Mouse (Mus musculus) intestine, embryonic 14.5 days (tissue): ENCODE results near the gene Vdac1. TPM values are rescaled to one million over a fixed set of nuclear protein-coding genes. Genes with fewer than 3 reads are reported as not detected.
"Not testable (repeated sequence)": the region's sequence is repeated elsewhere in the genome, so short reads cannot be mapped to it uniquely, and the experiment has no call there.

Experiments
- ATAC-seq: fragments of 200-750 bp; cut with Nextera tagmentation; replicated peaks from 2 replicates; pipeline ENCODE4 v1.8.0; 2017; ENCODE audit warnings: low read depth, moderate number of reproducible peaks, moderate TSS enrichment, moderate library complexity; ENCODE audit not compliant: low FRiP score, low TSS enrichment
- DNase-seq: peaks from one replicate; pipeline ENCODE4 v3.0.0-alpha.2; 2018; ENCODE audit warnings: low spot score
- H3K27ac ChIP-seq: fragments of 300-500 bp; sonication (generic); 2 replicates; pipeline ENCODE4 v1.5.1; 2014; ENCODE audit warnings: low read depth, mild to moderate bottlenecking, control low read depth
- H3K27me3 ChIP-seq: fragments of 300-500 bp; sonication (generic); replicated peaks from 2 replicates; pipeline ENCODE4 v1.6.1; 2014; ENCODE audit warnings: low read length, control low read depth; ENCODE audit not compliant: control insufficient read depth, insufficient read depth
- H3K36me3 ChIP-seq: fragments of 300-500 bp; sonication (generic); 2 replicates; pipeline ENCODE4 v1.6.1; 2014; ENCODE audit warnings: low read length, control low read depth; ENCODE audit not compliant: control insufficient read depth, insufficient read depth
- H3K4me1 ChIP-seq: fragments of 300-500 bp; sonication (generic); replicated peaks from 2 replicates; pipeline ENCODE4 v1.6.1; 2014; ENCODE audit warnings: low read length, control low read depth, mixed read lengths; ENCODE audit not compliant: control insufficient read depth, insufficient read depth
- H3K4me2 ChIP-seq: fragments of 300-500 bp; sonication (generic); 2 replicates; pipeline ENCODE4 v1.6.1; 2014; ENCODE audit warnings: low read length
- H3K4me3 ChIP-seq: fragments of 300-500 bp; sonication (generic); 2 replicates; pipeline ENCODE4 v1.5.1; 2014; ENCODE audit warnings: low read depth, low read length, control low read depth, mixed read lengths
- H3K9ac ChIP-seq: fragments of 300-500 bp; sonication (generic); 2 replicates; pipeline ENCODE4 v1.6.1; 2014; ENCODE audit warnings: mild to moderate bottlenecking, low read length
- H3K9me3 ChIP-seq: fragments of 300-500 bp; sonication (generic); 2 replicates; pipeline ENCODE4 v1.6.1; 2016; ENCODE audit warnings: low read length, control low read depth; ENCODE audit not compliant: control insufficient read depth
- WGBS: fragments of 180-500 bp; shearing (Covaris S2); extraction: QIAGEN DNeasy Blood & Tissue Kit; methylation state at CpG from one replicate; pipeline ENCODE4 v1.1.7; 2014; 5-methylcytosine and 5-hydroxymethylcytosine counted together
- polyA plus RNA-seq: library from polyadenylated mRNA; unstranded; fragments of >200 nt; fragmentation: Nextera tagmentation; extraction: Ambion mirVana; gene quantifications from 2 replicates; pipeline ENCODE4 v1.2.1, GENCODE M21; 2014

Gene Vdac1
- polyA plus RNA-seq, 1 experiment from 2014 or later, result 235 TPM

DNA sequence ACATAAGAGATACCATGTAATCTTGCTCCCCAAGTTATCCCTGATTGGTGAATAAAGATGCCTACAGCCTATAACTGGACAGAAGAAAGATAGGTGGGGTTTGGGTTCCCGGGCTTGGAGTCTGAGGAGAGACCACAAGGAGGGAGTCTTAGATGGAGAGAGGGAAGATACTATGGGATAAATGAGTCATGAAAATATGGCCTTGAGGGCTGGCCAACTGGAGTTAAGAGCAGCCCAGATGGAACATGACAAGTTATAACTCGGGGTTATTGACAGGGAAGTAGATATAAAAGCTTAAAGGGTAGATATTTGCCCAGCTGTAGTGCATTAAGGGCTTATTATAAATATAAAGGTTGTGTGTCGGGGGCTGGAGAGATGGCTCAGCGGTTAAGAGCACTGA lies 12.5 kb upstream of the Vdac1 start:
- ATAC-seq, result no peak
- Histone ChIP-seq H3K4me3 (no peak overlapping the region), H3K36me3 (no peaks in the 10 kb centered on the region), H3K4me2 (no peak overlapping the region), H3K27ac (no peak overlapping the region), H3K27me3 (no peaks in the 10 kb centered on the region), H3K9me3 (no peaks in the 10 kb centered on the region), H3K9ac (no peak overlapping the region), H3K4me1 (peaks cover 6% of the 10 kb centered on the region; the same call in 1 of the 2 replicates)
- DNase-seq, result no peak
- WGBS, result 85% methylated on average over 4 of the region's 4 CpGs

- ATAC-seq, result no peak
Measured at GRCm38 (mm10) chr11:52348724-52349123, 11.9 kb upstream of the Vdac1 start.

DNA sequence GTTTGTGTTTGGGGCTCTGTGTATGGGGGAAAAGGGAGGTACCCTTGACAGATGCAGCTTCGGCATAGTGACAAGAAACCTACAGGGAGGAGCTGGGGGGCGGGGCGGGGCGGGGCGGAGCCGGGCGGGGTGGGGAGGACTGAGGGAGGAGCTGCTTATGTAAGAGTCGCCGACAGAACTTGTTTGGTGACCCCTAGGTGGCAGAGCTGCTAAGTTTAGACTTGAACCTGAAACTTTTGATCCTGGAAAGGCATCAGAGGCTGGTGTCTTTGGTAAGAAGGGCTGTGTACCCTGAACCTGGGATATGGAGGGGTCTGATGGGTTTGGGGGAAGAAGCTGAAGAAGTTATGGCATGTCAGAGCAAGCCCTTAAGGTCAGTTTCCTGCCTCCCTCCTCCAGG lies 9.7 kb upstream of the Vdac1 start:
- ATAC-seq (no peak), DNase-seq (no peak)
- H3K4me3 ChIP-seq, result no peak overlapping the region
- H3K27ac ChIP-seq, result no peak overlapping the region
- H3K4me2 ChIP-seq, result no peak overlapping the region
- no peaks in the 10 kb centered on the region for H3K36me3 ChIP-seq
- H3K27me3 ChIP-seq, result no peaks in the 10 kb centered on the region
- no peaks in the 10 kb centered on the region for H3K9me3 ChIP-seq
- 2% methylated on average over 7 of the region's 9 CpGs for WGBS
- H3K4me1 ChIP-seq, result peaks cover 2% of the 10 kb centered on the region; the same call in 1 of the 2 replicates
- H3K9ac ChIP-seq, result no peak overlapping the region

More at GRCm38 (mm10) chr11:52348724-52349123, 11.9 kb upstream of the Vdac1 start:
- no peak overlapping the region for H3K4me2 ChIP-seq
- H3K36me3 ChIP-seq, result no peaks in the 10 kb centered on the region
- H3K4me3 ChIP-seq, result no peak overlapping the region
- H3K9ac ChIP-seq, result no peak overlapping the region
- no peak for DNase-seq
- WGBS, result 75% methylated on average over 3 of the region's 3 CpGs
- H3K27me3 ChIP-seq, result no peaks in the 10 kb centered on the region
- H3K4me1 ChIP-seq, result peaks cover 6% of the 10 kb centered on the region; the same call in 1 of the 2 replicates
- no peaks in the 10 kb centered on the region for H3K9me3 ChIP-seq
- H3K27ac ChIP-seq, result no peak overlapping the region

DNA sequence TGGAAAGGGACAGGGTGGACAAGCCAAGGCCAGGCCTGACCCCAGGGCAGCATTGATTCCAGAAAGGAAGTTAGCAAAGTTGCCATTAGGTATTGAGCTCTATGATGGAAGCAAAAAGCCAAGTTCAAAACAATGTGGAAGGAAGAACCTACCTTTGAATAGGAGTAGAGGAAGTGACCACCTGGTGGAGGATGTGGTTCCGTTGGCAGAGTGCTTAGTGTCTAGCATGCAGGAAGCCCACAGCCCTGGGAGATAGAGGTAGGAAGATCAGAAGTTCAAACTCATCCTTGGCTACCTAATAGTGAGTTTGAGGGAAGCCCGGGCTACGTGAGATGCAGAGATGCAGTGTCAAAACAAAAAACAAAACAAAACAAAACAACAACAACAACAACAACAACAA lies 8.4 kb upstream of the Vdac1 start:
- no peak for ATAC-seq
- Histone ChIP-seq H3K27me3 (no peaks in the 10 kb centered on the region), H3K9ac (no peak overlapping the region), H3K27ac (no peak overlapping the region), H3K4me3 (no peak overlapping the region), H3K4me2 (no peak overlapping the region), H3K36me3 (no peaks in the 10 kb centered on the region), H3K9me3 (no peaks in the 10 kb centered on the region), H3K4me1 (no peaks in the 10 kb centered on the region; the same call in 1 of the 2 replicates)
- DNase-seq, result no peak
- 87% methylated on average over 3 of the region's 3 CpGs for WGBS

DNA sequence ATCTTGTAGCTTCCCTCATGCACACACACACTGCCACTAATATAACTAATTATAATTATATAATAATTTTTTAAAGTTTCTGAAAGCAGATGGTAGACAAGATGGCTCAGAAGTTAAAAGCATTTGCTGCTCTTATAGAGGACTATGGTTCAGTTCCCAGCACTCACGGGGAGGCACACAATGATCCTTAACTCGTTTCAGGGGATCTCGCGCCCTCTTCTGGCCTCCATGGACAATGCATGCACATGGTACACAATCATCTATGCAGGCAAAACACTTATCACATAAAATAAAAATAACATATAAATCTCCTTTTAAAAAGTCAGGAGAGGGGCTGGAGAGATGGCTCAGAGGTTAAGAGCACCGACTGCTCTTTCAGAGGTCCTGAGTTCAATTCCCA lies 6.0 kb upstream of the Vdac1 start:
- no peak overlapping the region for H3K4me2 ChIP-seq
- H3K36me3 ChIP-seq, result no peaks in the 10 kb centered on the region
- no peak overlapping the region for H3K27ac ChIP-seq
- WGBS, result 85% methylated on average over 5 of the region's 5 CpGs
- ATAC-seq (no peak), DNase-seq (no peak)
- H3K9me3 ChIP-seq, result no peaks in the 10 kb centered on the region
- no peaks in the 10 kb centered on the region for H3K27me3 ChIP-seq
- H3K4me3 ChIP-seq, result no peak overlapping the region
- H3K4me1 ChIP-seq, result peaks cover 1% of the 10 kb centered on the region
- H3K9ac ChIP-seq, result no peak overlapping the region

DNA sequence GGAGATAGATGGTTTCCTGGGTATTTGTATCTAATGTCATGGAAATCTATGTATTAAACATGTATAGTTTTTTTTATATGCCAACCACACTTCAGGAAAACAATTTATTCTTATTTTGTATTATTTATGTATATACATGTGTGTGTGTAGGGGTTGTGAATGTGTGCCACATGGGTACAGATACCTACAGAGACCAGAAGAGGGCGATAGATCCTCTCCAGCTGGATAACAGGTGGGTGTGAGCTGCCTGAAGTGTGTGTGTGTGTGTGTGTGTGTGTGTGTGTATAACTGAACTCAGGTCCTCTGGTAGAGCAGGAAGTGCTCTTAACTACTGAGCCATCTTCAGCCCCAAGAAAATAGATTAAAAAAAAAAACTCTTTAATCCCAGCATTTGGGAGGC lies 5.1 kb upstream of the Vdac1 start:
- H3K4me3 ChIP-seq, result no peak overlapping the region
- WGBS, result 86% methylated on average over 1 of the region's 1 CpGs
- no peaks in the 10 kb centered on the region for H3K36me3 ChIP-seq
- H3K9me3 ChIP-seq, result no peaks in the 10 kb centered on the region
- no peak overlapping the region for H3K9ac ChIP-seq
- no peak overlapping the region for H3K27ac ChIP-seq
- no peak overlapping the region for H3K4me2 ChIP-seq
- H3K4me1 ChIP-seq, result peaks cover 8% of the 10 kb centered on the region
- DNase-seq (no peak), ATAC-seq (no peak)
- no peaks in the 10 kb centered on the region for H3K27me3 ChIP-seq

GRCm38 (mm10) chr11:52357091-52357490 lies 3.6 kb upstream of the Vdac1 start:
- not testable (repeated sequence) for H3K4me2 ChIP-seq, H3K4me3 ChIP-seq, H3K27me3 ChIP-seq, H3K27ac ChIP-seq, ATAC-seq, DNase-seq, H3K36me3 ChIP-seq, H3K9ac ChIP-seq, H3K9me3 ChIP-seq
- H3K4me1 ChIP-seq, result peaks cover 11% of the 10 kb centered on the region
- 90% methylated on average over 5 of the region's 5 CpGs for WGBS

- Histone ChIP-seq H3K27me3 (no peaks in the 10 kb centered on the region), H3K4me2 (0 out of 2 replicates have a peak overlapping the region, but pooled peaks have one; percentile 16), H3K4me1 (peaks cover 19% of the 10 kb centered on the region), H3K9ac (no peak overlapping the region), H3K36me3 (no peaks in the 10 kb centered on the region), H3K27ac (no peak overlapping the region), H3K9me3 (no peaks in the 10 kb centered on the region), H3K4me3 (no peak overlapping the region)
- DNase-seq, result no peak
- no peak for ATAC-seq
- 38% methylated on average over 4 of the region's 4 CpGs for WGBS
Measured at GRCm38 (mm10) chr11:52358520-52358919, 2.1 kb upstream of the Vdac1 start.

DNA sequence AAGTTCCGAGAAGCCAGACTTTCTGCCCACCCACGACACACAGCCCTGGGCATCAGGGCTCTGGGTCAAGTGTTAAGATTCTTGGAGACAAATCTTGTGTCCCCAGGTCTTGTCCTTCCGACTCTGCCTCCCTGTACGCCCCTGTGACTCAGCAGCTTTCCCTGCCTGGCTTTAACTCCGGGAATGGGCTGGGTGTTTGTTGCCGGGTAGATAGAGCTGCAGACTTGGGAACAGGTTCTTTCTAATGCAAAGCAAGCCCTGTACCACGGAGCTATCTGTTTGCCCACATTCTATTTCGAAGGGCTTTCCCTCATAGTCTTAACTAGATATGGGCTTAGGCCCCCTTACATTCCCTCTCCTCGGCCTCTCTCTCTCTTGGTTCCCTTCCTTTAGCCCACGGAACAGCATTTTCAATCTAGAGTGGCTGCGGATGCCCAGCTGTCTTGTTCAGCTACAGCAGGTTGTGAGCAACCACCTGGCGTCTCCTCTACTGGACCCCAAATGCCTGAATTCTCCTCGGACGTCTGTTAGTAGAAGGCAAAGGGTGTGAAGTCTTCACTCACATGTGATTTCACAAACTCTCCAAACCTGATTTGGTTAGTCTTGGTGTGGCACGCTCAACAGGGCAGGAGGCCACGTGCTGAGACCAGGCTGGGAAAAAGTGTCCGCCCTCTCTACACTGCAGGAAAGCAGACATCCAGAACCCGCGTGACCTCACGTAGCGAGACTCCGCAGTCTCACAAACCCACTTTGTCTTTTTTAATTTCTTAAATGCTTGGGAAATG lies 782 bp upstream of the Vdac1 start:
- ATAC-seq (peak; percentile 19), DNase-seq (peak; percentile 62)
- Histone ChIP-seq H3K27me3 (no peaks in the 10 kb centered on the region), H3K9ac (peak overlapping the region; percentile 94), H3K4me2 (peak overlapping the region; percentile 88), H3K4me1 (peaks cover 32% of the 10 kb centered on the region), H3K9me3 (no peaks in the 10 kb centered on the region), H3K4me3 (peak overlapping the region; percentile 96), H3K27ac (peak overlapping the region; percentile 94), H3K36me3 (no peaks in the 10 kb centered on the region)
- WGBS, result 15% methylated on average over 22 of the region's 22 CpGs
